Mouse (Mus musculus) megakaryocyte-erythroid progenitor cell, adult 5-6 weeks (primary cell): ENCODE measurements around the gene Reep3. TPM values are rescaled to one million over a fixed set of nuclear protein-coding genes. Genes with fewer than 3 reads are reported as not detected.

ENCODE experiments used
- ATAC-seq: replicated peaks from 2 replicates; pipeline ENCODE4 v1.8.0; 2016; ENCODE audit warnings: mild to moderate bottlenecking, inconsistent platforms; ENCODE audit not compliant: severe bottlenecking, poor library complexity, low FRiP score, low TSS enrichment
- total RNA-seq, 2 experiments: library from RNA; stranded (forward) in 1 of 2; stranded (reverse) in 1 of 2; fragments of 200-1000, 215-1000 nt in 1 of 2; fragments of >200 nt in 1 of 2; fragmentation: Nextera tagmentation in 1 of 2; gene quantifications; 2 replicates each; pipeline ENCODE4 v1.2.3; 2014 to 2017

Reep3 gene
- 6.8 and 9.1 TPM in 2 replicates for total RNA-seq (2014; fragmentation: Nextera tagmentation)
- 3.6 and 6.3 TPM in 2 replicates for total RNA-seq (2017)

GRCm38 (mm10) chr10:67096621-67097436 lies at the start of gene Reep3:
Gene Reep3, minus strand, starts transcription at chr10:67096945.
- peak; percentile 48 for ATAC-seq

GRCm38 (mm10) chr10:67145623-67146022 lies 48.9 kb upstream of the Reep3 start:
- ATAC-seq = no peak

GRCm38 (mm10) chr10:67144269-67144668 lies 47.5 kb upstream of the Reep3 start:
- no peak for ATAC-seq

GRCm38 (mm10) chr10:67143661-67144060 lies 46.9 kb upstream of the Reep3 start:
- ATAC-seq = no peak

GRCm38 (mm10) chr10:67137437-67137836 lies 40.7 kb upstream of the Reep3 start:
- no peak for ATAC-seq

GRCm38 (mm10) chr10:67134322-67134721 lies 37.6 kb upstream of the Reep3 start:
- ATAC-seq = no peak

- no peak for ATAC-seq
Observed at GRCm38 (mm10) chr10:67131709-67132108, 35.0 kb upstream of the Reep3 start.

GRCm38 (mm10) chr10:67129531-67129930 lies 32.8 kb upstream of the Reep3 start:
- no peak for ATAC-seq

GRCm38 (mm10) chr10:67126859-67127758 lies 30.4 kb upstream of the Reep3 start:
- ATAC-seq = 0 out of 2 replicates have a peak, but pooled peaks have one; percentile 30

- peak; percentile 47; the same call in 1 of the 2 replicates for ATAC-seq
Observed at GRCm38 (mm10) chr10:67126061-67126858, 29.5 kb upstream of the Reep3 start.

GRCm38 (mm10) chr10:67124156-67124555 lies 27.4 kb upstream of the Reep3 start:
- no peak for ATAC-seq

GRCm38 (mm10) chr10:67123756-67124155 lies 27.0 kb upstream of the Reep3 start:
- ATAC-seq = no peak

- ATAC-seq = no peak
Observed at GRCm38 (mm10) chr10:67120640-67121039, 23.9 kb upstream of the Reep3 start.

GRCm38 (mm10) chr10:67120180-67120579 lies 23.4 kb upstream of the Reep3 start:
- no peak for ATAC-seq

GRCm38 (mm10) chr10:67119291-67119690 lies 22.5 kb upstream of the Reep3 start:
- peak; percentile 62 for ATAC-seq

- no peak for ATAC-seq
Observed at GRCm38 (mm10) chr10:67116251-67116650, 19.5 kb upstream of the Reep3 start.

GRCm38 (mm10) chr10:67115666-67116091 lies 18.9 kb upstream of the Reep3 start:
- peak; percentile 58; the same call in 1 of the 2 replicates for ATAC-seq

- ATAC-seq = no peak
Observed at GRCm38 (mm10) chr10:67115115-67115514, 18.4 kb upstream of the Reep3 start.

GRCm38 (mm10) chr10:67113833-67114232 lies 17.1 kb upstream of the Reep3 start:
- no peak for ATAC-seq
